Mouse (Mus musculus): ENCODE results near the gene BC049715.

- TF ChIP-seq POLR2A (IDR thresholded peaks at IDR 0.05; ENCODE audit: low read depth, low read length) = no peak
- no peak for TF ChIP-seq CTCF (conservative IDR thresholded peaks at IDR 0.05; ENCODE audit: insufficient read depth, insufficient read length, low read depth, low read length)
Observed at GRCm38 (mm10) chr6:136837323-136837722, 9.9 kb downstream of the BC049715 start.
